Mouse (Mus musculus): ENCODE data around the gene Vmn2r29.
"Not testable (repeated sequence)": the region's sequence is repeated elsewhere in the genome, so short reads cannot be mapped to it uniquely, and the experiment has no call there.

DNA sequence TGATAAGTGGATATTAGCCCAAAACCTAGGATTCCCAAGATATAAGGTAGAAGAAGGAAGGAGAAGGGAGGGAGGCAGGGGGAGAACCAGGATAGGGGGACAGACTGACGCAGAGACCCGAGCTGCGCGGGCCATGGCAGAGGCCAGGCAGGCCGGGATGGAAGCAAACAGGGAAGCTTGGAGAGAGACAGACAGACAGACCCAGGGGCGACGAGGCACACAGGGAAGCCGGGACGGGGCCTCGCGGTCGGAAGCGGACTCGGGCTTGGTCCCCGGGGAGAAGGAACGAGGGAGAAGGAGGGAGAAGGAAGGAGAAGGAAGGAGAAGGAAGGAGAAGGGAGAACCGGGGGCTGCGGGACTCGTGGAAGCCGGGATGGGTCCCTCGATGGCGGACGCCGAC lies 30.4 kb upstream of the Vmn2r29 start:
- TF ChIP-seq CTCF (conservative IDR thresholded peaks at IDR 0.05; ENCODE audit: low read length); POU5F1 (IDR thresholded peaks at IDR 0.05; ENCODE audit: borderline replicate concordance, low read length): not testable (repeated sequence)

Data from E14TG2a.4 (cell line).